Mouse (Mus musculus) C2C12 (cell line): ENCODE results near the gene Abcg1.

Source experiments
- CEBPB ChIP-seq: IDR thresholded peaks from one replicate; pipeline ENCODE4 v1.6.1; 2011; ENCODE audit warnings: low read depth, mild to moderate bottlenecking, control low read depth, moderate library complexity
- CTCF ChIP-seq: IDR thresholded peaks from one replicate; pipeline ENCODE4 v1.5.1; 2011; ENCODE audit not compliant: control insufficient read depth, insufficient read depth, insufficient read length
- MYOD1 ChIP-seq: IDR thresholded peaks from one replicate; pipeline ENCODE4 v1.6.1; 2011; ENCODE audit warnings: low read depth; ENCODE audit not compliant: control insufficient read depth, insufficient read length

- TF ChIP-seq CTCF, result no peak
- no peak for TF ChIP-seq MYOD1
- TF ChIP-seq CEBPB, result no peak
Observed at GRCm38 (mm10) chr17:31160291-31160690, 102.8 kb downstream of the Abcg1 start.
